Mouse (Mus musculus) CH12.LX (cell line): ENCODE measurements around the gene Nup210l. TPM values are rescaled to one million over a fixed set of nuclear protein-coding genes. Genes with fewer than 3 reads are reported as not detected.

Source experiments
- DNase-seq: peaks from one replicate; pipeline ENCODE4 v3.0.0-alpha.2; 2013; ENCODE audit errors: extremely low read depth
- H3K27ac ChIP-seq: 2 replicates; pipeline ENCODE4 v1.5.1; 2012; ENCODE audit warnings: low read depth, mild to moderate bottlenecking, control low read depth, moderate library complexity; ENCODE audit not compliant: insufficient read depth
- H3K27me3 ChIP-seq: replicated peaks from 2 replicates; pipeline ENCODE3; 2012; ENCODE audit warnings: inconsistent platforms
- H3K36me3 ChIP-seq, 2 experiments: replicated peaks in 1 of 2; 2 replicates each; pipeline versions ENCODE3 to v1.6.1; 2012; ENCODE audit warnings: inconsistent platforms in 1 of 2, low read length in 1 of 2, mild to moderate bottlenecking in 1 of 2, mixed read lengths in 1 of 2, moderate library complexity in 1 of 2; ENCODE audit not compliant: control insufficient read depth in 1 of 2, insufficient read depth in 1 of 2
- H3K4me1 ChIP-seq, 2 experiments: 2 replicates each; pipeline ENCODE4 v1.6.1; 2012; ENCODE audit warnings: inconsistent platforms in 1 of 2, moderate library complexity in 1 of 2; ENCODE audit not compliant: insufficient read depth in 2 of 2, control insufficient read depth in 1 of 2
- H3K4me2 ChIP-seq: 2 replicates; pipeline ENCODE4 v1.6.1; 2012; ENCODE audit warnings: low read depth, mild to moderate bottlenecking, control low read depth; ENCODE audit not compliant: poor library complexity, insufficient read depth, severe bottlenecking
- H3K4me3 ChIP-seq, 3 experiments: fragments of 150-350 bp in 1 of 3; sonication (generic) in 1 of 3; replicated peaks in 1 of 3; 2 replicates each; pipeline versions ENCODE3 to v1.5.1; 2011 to 2012; ENCODE audit warnings: low read depth in 2 of 3, low read length in 2 of 3, mild to moderate bottlenecking in 2 of 3, moderate library complexity in 2 of 3, control low read depth in 1 of 3, improper control_type of control experiment in 1 of 3, inconsistent platforms in 1 of 3, mixed read lengths in 1 of 3; ENCODE audit not compliant: poor library complexity in 1 of 3
- H3K79me2 ChIP-seq: replicated peaks from 2 replicates; pipeline ENCODE4 v1.6.1; 2012; ENCODE audit warnings: mild to moderate bottlenecking, moderate library complexity; ENCODE audit not compliant: control insufficient read depth, poor library complexity, insufficient read depth, severe bottlenecking; ENCODE audit errors: extremely low read depth
- H3K9ac ChIP-seq: 2 replicates; pipeline ENCODE4 v1.6.1; 2012; ENCODE audit warnings: low read depth, mild to moderate bottlenecking, control low read depth, moderate library complexity; ENCODE audit not compliant: insufficient read depth
- H3K9me3 ChIP-seq: replicated peaks from 2 replicates; pipeline ENCODE3; 2012; ENCODE audit warnings: low read length, inconsistent platforms, mixed read lengths
- BHLHE40 ChIP-seq: IDR thresholded peaks from 2 replicates; pipeline ENCODE4 v1.6.1; 2011; ENCODE audit warnings: mild to moderate bottlenecking, low read depth, low read length, improper control_type of control experiment
- CHD1 ChIP-seq: IDR thresholded peaks from 2 replicates; pipeline ENCODE4 v1.6.1; 2012; ENCODE audit warnings: low read depth, low read length, improper control_type of control experiment, inconsistent platforms
- CHD2 ChIP-seq: IDR thresholded peaks from 2 replicates; pipeline ENCODE4 v1.6.1; 2011; ENCODE audit warnings: low read length, improper control_type of control experiment
- CTCF ChIP-seq, 2 experiments: IDR thresholded peaks in 1 of 2; conservative IDR thresholded peaks in 1 of 2; 2 replicates each; pipeline ENCODE4 v1.5.1; 2011 to 2012; ENCODE audit warnings: low read depth in 2 of 2, low read length in 2 of 2, improper control_type of control experiment in 1 of 2, inconsistent platforms in 1 of 2, mild to moderate bottlenecking in 1 of 2, moderate library complexity in 1 of 2
- E2F4 ChIP-seq: IDR thresholded peaks from 2 replicates; pipeline ENCODE4 v1.6.1; 2011; ENCODE audit warnings: low read depth, low read length, improper control_type of control experiment; ENCODE audit not compliant: insufficient replicate concordance
- ELF1 ChIP-seq: IDR thresholded peaks from 2 replicates; pipeline ENCODE4 v1.6.1; 2014; ENCODE audit warnings: low read depth, mild to moderate bottlenecking, inconsistent platforms, low read length, improper control_type of control experiment
- EP300 ChIP-seq: IDR thresholded peaks from 2 replicates; pipeline ENCODE4 v1.6.1; 2011; ENCODE audit warnings: low read length, improper control_type of control experiment
- ETS1 ChIP-seq: conservative IDR thresholded peaks from 2 replicates; pipeline ENCODE4 v1.6.1; 2012; ENCODE audit warnings: low read depth, mild to moderate bottlenecking, inconsistent platforms, low read length, improper control_type of control experiment, moderate library complexity
- GABPA ChIP-seq: IDR thresholded peaks from 2 replicates; pipeline ENCODE4 v1.6.1; 2012; ENCODE audit warnings: low read depth, low read length, improper control_type of control experiment, inconsistent platforms; ENCODE audit not compliant: insufficient replicate concordance
- HCFC1 ChIP-seq: IDR thresholded peaks from 2 replicates; pipeline ENCODE4 v1.6.1; 2012; ENCODE audit warnings: low read depth, mild to moderate bottlenecking, inconsistent platforms, low read length, improper control_type of control experiment
- IRF4 ChIP-seq: IDR thresholded peaks from 2 replicates; pipeline ENCODE4 v1.6.1; 2014; ENCODE audit warnings: low read depth, mild to moderate bottlenecking, inconsistent platforms, low read length, improper control_type of control experiment
- JUN ChIP-seq: IDR thresholded peaks from 2 replicates; pipeline ENCODE4 v1.6.1; 2011; ENCODE audit warnings: low read depth, mild to moderate bottlenecking, low read length, improper control_type of control experiment, moderate library complexity; ENCODE audit not compliant: insufficient read depth
- JUND ChIP-seq: conservative IDR thresholded peaks from 2 replicates; pipeline ENCODE4 v1.6.1; 2011; ENCODE audit warnings: low read depth, low read length, improper control_type of control experiment
- KAT2A ChIP-seq: IDR thresholded peaks from 2 replicates; pipeline ENCODE4 v1.6.1; 2012; ENCODE audit warnings: low read length, improper control_type of control experiment, inconsistent platforms; ENCODE audit not compliant: insufficient replicate concordance
- MAFK ChIP-seq: IDR thresholded peaks from 2 replicates; pipeline ENCODE4 v1.6.1; 2011; ENCODE audit warnings: low read length, improper control_type of control experiment; ENCODE audit not compliant: insufficient replicate concordance
- MAX ChIP-seq: IDR thresholded peaks from 2 replicates; pipeline ENCODE4 v1.6.1; 2011; ENCODE audit warnings: low read length, improper control_type of control experiment
- MAZ ChIP-seq: IDR thresholded peaks from 2 replicates; pipeline ENCODE4 v1.6.1; 2012; ENCODE audit warnings: low read depth, mild to moderate bottlenecking, inconsistent platforms, low read length, improper control_type of control experiment, moderate library complexity
- MEF2A ChIP-seq: IDR thresholded peaks from 2 replicates; pipeline ENCODE4 v1.6.1; 2014; ENCODE audit warnings: low read depth, mild to moderate bottlenecking, inconsistent platforms, low read length, improper control_type of control experiment, borderline replicate concordance
- MXI1 ChIP-seq: IDR thresholded peaks from 2 replicates; pipeline ENCODE4 v1.6.1; 2011; ENCODE audit warnings: mild to moderate bottlenecking, low read depth, low read length, improper control_type of control experiment
- MYC ChIP-seq: IDR thresholded peaks from 2 replicates; pipeline ENCODE4 v1.6.1; 2011; ENCODE audit warnings: low read depth, mild to moderate bottlenecking, improper control_type of control experiment, low read length
- NELFE ChIP-seq: IDR thresholded peaks from 2 replicates; pipeline ENCODE4 v1.6.1; 2011; ENCODE audit warnings: low read depth, low read length, improper control_type of control experiment
- NRF1 ChIP-seq: IDR thresholded peaks from 2 replicates; pipeline ENCODE4 v1.6.1; 2014; ENCODE audit warnings: low read depth, mild to moderate bottlenecking, inconsistent platforms, low read length, improper control_type of control experiment, moderate library complexity
- PAX5 ChIP-seq: IDR thresholded peaks from 2 replicates; pipeline ENCODE4 v1.6.1; 2012; ENCODE audit warnings: low read length, inconsistent platforms, mixed read lengths
- POLR2A ChIP-seq: IDR thresholded peaks from 2 replicates; pipeline ENCODE4 v1.6.1; 2011; ENCODE audit warnings: low read depth, mild to moderate bottlenecking, improper control_type of control experiment, low read length
- POLR2AphosphoS2 ChIP-seq: IDR thresholded peaks from 2 replicates; pipeline ENCODE4 v1.6.1; 2011; ENCODE audit warnings: low read depth, low read length, improper control_type of control experiment
- RAD21 ChIP-seq: IDR thresholded peaks from 2 replicates; pipeline ENCODE4 v1.6.1; 2011; ENCODE audit warnings: low read depth, mild to moderate bottlenecking, low read length, improper control_type of control experiment, moderate library complexity
- RCOR1 ChIP-seq: conservative IDR thresholded peaks from 2 replicates; pipeline ENCODE4 v1.6.1; 2012; ENCODE audit warnings: low read depth, mild to moderate bottlenecking, inconsistent platforms, low read length, improper control_type of control experiment
- SIN3A ChIP-seq: IDR thresholded peaks from 2 replicates; pipeline ENCODE4 v1.6.1; 2012; ENCODE audit warnings: low read length, improper control_type of control experiment, inconsistent platforms
- SMC3 ChIP-seq: IDR thresholded peaks from 2 replicates; pipeline ENCODE4 v1.6.1; 2011; ENCODE audit warnings: low read depth, low read length, improper control_type of control experiment
- TBP ChIP-seq: conservative IDR thresholded peaks from 2 replicates; pipeline ENCODE4 v1.6.1; 2011; ENCODE audit warnings: low read depth, low read length, improper control_type of control experiment
- TCF12 ChIP-seq: IDR thresholded peaks from 2 replicates; pipeline ENCODE4 v1.6.1; 2014; ENCODE audit warnings: low read depth, mild to moderate bottlenecking, inconsistent platforms, low read length, improper control_type of control experiment
- UBTF ChIP-seq: IDR thresholded peaks from 2 replicates; pipeline ENCODE4 v1.6.1; 2012; ENCODE audit warnings: low read depth, mild to moderate bottlenecking, inconsistent platforms, low read length, improper control_type of control experiment, moderate library complexity
- USF1 ChIP-seq: IDR thresholded peaks from 2 replicates; pipeline ENCODE4 v1.6.1; 2014; ENCODE audit warnings: low read depth, mild to moderate bottlenecking, inconsistent platforms, low read length, improper control_type of control experiment
- USF2 ChIP-seq: conservative IDR thresholded peaks from 2 replicates; pipeline ENCODE4 v1.6.1; 2011; ENCODE audit warnings: low read depth, low read length, improper control_type of control experiment
- ZC3H11A ChIP-seq: IDR thresholded peaks from 2 replicates; pipeline ENCODE4 v1.6.1; 2012; ENCODE audit warnings: low read depth, mild to moderate bottlenecking, inconsistent platforms, low read length, improper control_type of control experiment
- ZKSCAN1 ChIP-seq: IDR thresholded peaks from 2 replicates; pipeline ENCODE4 v1.6.1; 2012; ENCODE audit warnings: low read depth, inconsistent platforms, low read length, improper control_type of control experiment, borderline replicate concordance
- ZMIZ1 ChIP-seq: IDR thresholded peaks from 2 replicates; pipeline ENCODE4 v1.6.1; 2012; ENCODE audit warnings: low read depth, mild to moderate bottlenecking, inconsistent platforms, low read length, improper control_type of control experiment
- ZNF384 ChIP-seq: IDR thresholded peaks from 2 replicates; pipeline ENCODE4 v1.6.1; 2012; ENCODE audit warnings: low read depth, low read length, improper control_type of control experiment, inconsistent platforms
- dilution Hi-C: fragments of 300-500 bp; cut with MboI; formaldehyde crosslinking; loops from 2 replicates; pipeline ENCODE4 v1.14.3; 2020; ENCODE audit warnings: low sequenced_read_pairs; ENCODE audit not compliant: extremely low pct_unique_long_range_greater_than_20kb, extremely low pct_ligation_motif_present
- in situ Hi-C: fragments of 300-500 bp; cut with MboI; formaldehyde crosslinking; loops from 3 replicates; pipeline ENCODE4 v1.14.3; 2019; ENCODE audit warnings: low sequenced_read_pairs, low pct_ligation_motif_present, low pct_unique_long_range_greater_than_20kb, mixed read lengths
- polyA plus RNA-seq: library from polyadenylated mRNA; unstranded; fragments of >175 nt; gene quantifications from 2 replicates; pipeline ENCODE4 v1.2.1, GENCODE M21; 2012; ENCODE audit warnings: low read depth; ENCODE audit not compliant: insufficient read length
- total RNA-seq, 2 experiments: library from RNA; depleted of rRNA; stranded (reverse); fragments of 300-350 nt in 1 of 2; fragments of >200 nt in 1 of 2; gene quantifications; 2 replicates each; pipeline ENCODE4 v1.2.3; 2012 to 2014

The Nup210l gene
- total and polyA plus RNA-seq, 3 experiments = 0.42 to 0.47 (median 0.43) TPM

GRCm38 (mm10) chr3:90155996-90156395 is 52.1 kb downstream of the Nup210l start:
- no peaks in the 10 kb centered on the region for H3K79me2 ChIP-seq
- no peaks in the 10 kb centered on the region for H3K27me3 ChIP-seq
- no peaks in the 10 kb centered on the region for H3K9me3 ChIP-seq
- peak; percentile 26 for TF ChIP-seq HCFC1
- TF ChIP-seq SMC3 = peak; percentile 8; the same call in 1 of the 2 replicates
- TF ChIP-seq GABPA = no peak
- no peak for TF ChIP-seq POLR2A
- TF ChIP-seq MYC = 0 out of 2 replicates have a peak, but pooled peaks have one; percentile 65
- no peak for TF ChIP-seq CHD1
- TF ChIP-seq ZC3H11A = no peak
- no peak for TF ChIP-seq ZKSCAN1
- TF ChIP-seq JUND = no peak
- TF ChIP-seq PAX5 = no peak
- TF ChIP-seq MEF2A = 0 out of 2 replicates have a peak, but pooled peaks have one; percentile 54
- no peak for TF ChIP-seq E2F4
- TF ChIP-seq ZMIZ1 = no peak; the same call in 1 of the 2 replicates
- no peak for TF ChIP-seq RCOR1
- TF ChIP-seq UBTF = no peak
- TF ChIP-seq NRF1 = no peak
- TF ChIP-seq JUN = peak; percentile 16; the same call in 1 of the 2 replicates
- TF ChIP-seq MAFK = 0 out of 2 replicates have a peak, but pooled peaks have one; percentile 16
- peak; percentile 64 for TF ChIP-seq ETS1
- peak; percentile 92 for TF ChIP-seq EP300
- 0 out of 2 replicates have a peak, but pooled peaks have one; percentile 40 for TF ChIP-seq MAZ
- TF ChIP-seq CHD2 = no peak
- no peak for TF ChIP-seq CTCF (conservative IDR thresholded peaks at IDR 0.05 in 1 of 2, IDR thresholded peaks at IDR 0.05 in 1 of 2; ENCODE audit: low read depth in 2 of 2, low read length in 2 of 2)
- TF ChIP-seq MAX = peak; percentile 47; the same call in 1 of the 2 replicates
- TF ChIP-seq IRF4 = peak; percentile 96
- TF ChIP-seq MXI1 = no peak
- TF ChIP-seq TCF12 = peak; percentile 64
- peak; percentile 73 for TF ChIP-seq ZNF384
- TF ChIP-seq ELF1 = no peak
- peak; percentile 40 for TF ChIP-seq BHLHE40
- TF ChIP-seq NELFE = no peak
- TF ChIP-seq SIN3A = peak; percentile 80
- TF ChIP-seq POLR2AphosphoS2 = no peak
- TF ChIP-seq USF2 = no peak
- TF ChIP-seq USF1 = no peak
- TF ChIP-seq KAT2A = no peak
- peak; percentile 9 for TF ChIP-seq RAD21
- TF ChIP-seq TBP = 0 out of 2 replicates have a peak, but pooled peaks have one; percentile 23
- DNase-seq = peak; percentile 79
- dilution Hi-C loops = no loop called here
- in situ Hi-C loops = no loop called here
- H3K9ac ChIP-seq = peak overlapping the region; percentile 37
- peak overlapping the region; percentile 73 for H3K27ac ChIP-seq
- H3K36me3 ChIP-seq = peaks cover 0 to 1% of the 10 kb centered on the region in 2 experiments
- H3K4me1 ChIP-seq = peaks cover 15 to 39% of the 10 kb centered on the region in 2 experiments
- H3K4me2 ChIP-seq = peak overlapping the region; percentile 71
- H3K4me3 ChIP-seq = no peak overlapping the region
